ENCODE assay signal across 10 mouse cellular contexts in the genomic region with DNA sequence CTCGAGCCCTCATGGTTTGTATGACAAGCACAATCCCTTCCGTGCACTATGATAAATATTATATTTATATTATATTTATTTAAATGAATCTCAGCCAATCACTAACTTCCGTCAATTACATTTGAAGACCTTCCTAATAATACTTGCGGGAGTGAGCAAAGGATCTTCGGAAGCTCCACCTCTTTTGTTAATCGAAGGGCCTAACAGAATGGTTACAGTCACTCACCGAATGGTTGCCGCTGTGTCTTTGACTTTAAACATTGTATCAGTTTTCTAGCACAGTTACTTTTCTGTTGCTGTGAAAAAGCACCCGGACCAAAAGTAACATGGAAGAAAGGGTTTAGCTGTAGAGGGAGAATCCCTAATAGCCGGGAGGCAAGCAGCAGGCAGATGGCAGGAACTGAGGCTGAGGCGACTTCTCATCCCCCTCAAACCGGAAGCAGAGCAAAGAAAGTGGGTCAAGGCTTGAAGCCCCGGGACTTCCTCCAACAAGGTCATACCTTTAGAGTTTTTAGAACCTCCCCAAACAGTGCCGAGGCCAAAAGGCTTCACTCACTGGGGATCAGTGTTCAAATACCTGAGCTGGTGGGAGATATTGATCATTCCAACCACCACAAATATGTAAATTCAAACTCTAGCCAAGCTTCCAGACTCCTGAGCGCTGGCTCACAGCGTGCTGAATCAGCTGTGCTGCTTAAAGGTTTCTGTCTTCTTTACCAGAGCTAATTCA. TPM values are rescaled to one million over a fixed set of nuclear protein-coding genes. Genes with fewer than 3 reads are reported as not detected.
A peak's percentile ranks its signal among the peaks of the same experiment; 100 is the strongest.
DNase-seq lines count a peak whose midpoint lies in the region; ATAC-seq lines count a peak whose summit lies in the region.
"Had no signal": no experiment of that assay in that cellular context is flagged by ENCODE, and none has a peak within 500 bp of the region (broad histone marks: within the 10 kb centered on the region; RNA-seq: fewer than 3 reads in every experiment).

No protein-coding gene starts in this region.

- H3K27me3 ChIP-seq in heart, embryonic 13.5 days (replicated peaks) = no peaks in the 10 kb centered on the region
- H3K27me3 ChIP-seq in forebrain, embryonic 16.5 days (replicated peaks; ENCODE audit: control insufficient read depth, insufficient read depth, low read length) = no peaks in the 10 kb centered on the region
- no peaks in the 10 kb centered on the region for H3K27me3 ChIP-seq in midbrain, embryonic 12.5 days
- H3K27me3 ChIP-seq: Patski had no signal

- intact Hi-C loops in left cerebral cortex, postnatal 10 days (cut with DNase I) = loop anchor here (2.0 kb wide), 1 partner anchor 15 kb away; no protein-coding TSS in a partner anchor

- no peak for ATAC-seq in heart, embryonic 13.5 days (ENCODE audit: extremely low read depth, insufficient number of reproducible peaks, low FRiP score, low TSS enrichment)
- ATAC-seq in forebrain, embryonic 16.5 days = no peak
- ATAC-seq in midbrain, embryonic 12.5 days (ENCODE audit: low FRiP score, low read depth) = peak; percentile 7; the same call in 1 of the 2 replicates
- ATAC-seq in megakaryocyte progenitor cell, adult 5-6 weeks (replicated peaks; ENCODE audit: poor library complexity) = no peak
- ATAC-seq: Patski had no signal

- H3K9me3 ChIP-seq in heart, embryonic 13.5 days = no peaks in the 10 kb centered on the region
- no peaks in the 10 kb centered on the region for H3K9me3 ChIP-seq in forebrain, embryonic 16.5 days (ENCODE audit: control insufficient read depth, low read length)
- H3K9me3 ChIP-seq in midbrain, embryonic 12.5 days = no peaks in the 10 kb centered on the region

- H3K4me1 ChIP-seq in heart, embryonic 13.5 days = peaks cover 35% of the 10 kb centered on the region
- H3K4me1 ChIP-seq in forebrain, embryonic 16.5 days (replicated peaks; ENCODE audit: control insufficient read depth, insufficient read depth, low read length) = peaks cover 40% of the 10 kb centered on the region
- H3K4me1 ChIP-seq in midbrain, embryonic 12.5 days = peaks cover 50% of the 10 kb centered on the region

- H3K36me3 ChIP-seq in heart, embryonic 13.5 days = no peaks in the 10 kb centered on the region
- no peaks in the 10 kb centered on the region for H3K36me3 ChIP-seq in forebrain, embryonic 16.5 days (ENCODE audit: control insufficient read depth, insufficient read depth)
- no peaks in the 10 kb centered on the region for H3K36me3 ChIP-seq in midbrain, embryonic 12.5 days

- H3K27ac ChIP-seq in heart, embryonic 13.5 days (replicated peaks) = peak overlapping the region; percentile 48
- peak overlapping the region; percentile 99 for H3K27ac ChIP-seq in forebrain, embryonic 16.5 days (ENCODE audit: low read length)
- H3K27ac ChIP-seq in midbrain, embryonic 12.5 days (replicated peaks) = peak overlapping the region; percentile 99

- no peak overlapping the region for H3K4me3 ChIP-seq in heart, embryonic 13.5 days
- H3K4me3 ChIP-seq in forebrain, embryonic 16.5 days (replicated peaks; ENCODE audit: low read length) = peak overlapping the region; percentile 2; the same call in 1 of the 2 replicates
- H3K4me3 ChIP-seq in midbrain, embryonic 12.5 days = peak overlapping the region; percentile 18; the same call in 1 of the 2 replicates

- peak overlapping the region; percentile 50 for H3K4me2 ChIP-seq in heart, embryonic 13.5 days
- H3K4me2 ChIP-seq in forebrain, embryonic 16.5 days (ENCODE audit: low read length) = peak overlapping the region; percentile 42
- peak overlapping the region; percentile 46 for H3K4me2 ChIP-seq in midbrain, embryonic 12.5 days (replicated peaks)

- no peak for DNase-seq in heart, adult 11 months
- DNase-seq in MN1 (ENCODE audit: low spot score) = peak; percentile 74
- DNase-seq in thymus, postnatal 36 days = peak; percentile 59 to 69
- no peak for DNase-seq in left cerebral cortex, postnatal 10 days (ENCODE audit: extremely low spot score in 1 of 2, low spot score in 2 of 2)

- WGBS in heart, embryonic 13.5 days = 28% methylated on average over 16 of the region's 16 CpGs
- 2% methylated on average over 16 of the region's 16 CpGs for whole genome bisulfite sequencing in forebrain, embryonic 16.5 days
- WGBS in midbrain, embryonic 12.5 days = 3% methylated on average over 16 of the region's 16 CpGs

- H3K9ac ChIP-seq in heart, embryonic 13.5 days = peak overlapping the region; percentile 65
- peak overlapping the region; percentile 54 for H3K9ac ChIP-seq in forebrain, embryonic 16.5 days (replicated peaks; ENCODE audit: low read depth, low read length)
- peak overlapping the region; percentile 59 for H3K9ac ChIP-seq in midbrain, embryonic 12.5 days (replicated peaks)

RNA-seq across cellular contexts. Expression of a gene that starts 16.0 kb away (rescaled TPM):
- polyA plus RNA-seq in heart, embryonic 13.5 days (2015; fragmentation: Nextera tagmentation; extraction: Ambion mirVana) = 1,012 and 1,030 TPM in 2 replicates
- polyA plus RNA-seq in forebrain, embryonic 16.5 days (2015; fragmentation: Nextera tagmentation; extraction: Ambion mirVana) = 16,411 and 16,831 TPM in 2 replicates
- 9,394 and 9,642 TPM in 2 replicates for polyA plus RNA-seq in midbrain, embryonic 12.5 days (2016; fragmentation: Nextera tagmentation; extraction: Ambion mirVana)
- total RNA-seq in left cerebral cortex, postnatal 10 days (2021) = 1,000 to 10,000 TPM; 4,375 to 4,691 TPM
- total RNA-seq in megakaryocyte progenitor cell, adult 5-6 weeks (2015) = 30.3 and 33.5 TPM in 2 replicates
- total RNA-seq in megakaryocyte progenitor cell, adult 5-6 weeks (2017) = 15.3 and 22.2 TPM in 2 replicates

RNA-seq across cellular contexts. Expression of a gene that starts 16.2 kb away (rescaled TPM):
- polyA plus RNA-seq in heart, embryonic 13.5 days (2015; fragmentation: Nextera tagmentation; extraction: Ambion mirVana) = not detected in 2 replicates
- polyA plus RNA-seq in forebrain, embryonic 16.5 days (2015; fragmentation: Nextera tagmentation; extraction: Ambion mirVana) = not detected in 2 replicates
- not detected in 2 replicates for polyA plus RNA-seq in midbrain, embryonic 12.5 days (2016; fragmentation: Nextera tagmentation; extraction: Ambion mirVana)
- total RNA-seq in left cerebral cortex, postnatal 10 days (2021) = not detected
- 0.69 and 1.1 TPM in 2 replicates for total RNA-seq in megakaryocyte progenitor cell, adult 5-6 weeks (2015)
- not detected in 2 replicates for total RNA-seq in megakaryocyte progenitor cell, adult 5-6 weeks (2017)
- total RNA-seq: heart, postnatal 10 days had no signal
- polyA plus RNA-seq: Patski had no signal

RNA-seq across cellular contexts. Expression of a gene that starts 35.2 kb away (rescaled TPM):
- polyA plus RNA-seq in heart, embryonic 13.5 days (2015; fragmentation: Nextera tagmentation; extraction: Ambion mirVana) = 1,584 and 1,655 TPM in 2 replicates
- 1,178 and 1,185 TPM in 2 replicates for polyA plus RNA-seq in forebrain, embryonic 16.5 days (2015; fragmentation: Nextera tagmentation; extraction: Ambion mirVana)
- 1,566 and 1,635 TPM in 2 replicates for polyA plus RNA-seq in midbrain, embryonic 12.5 days (2016; fragmentation: Nextera tagmentation; extraction: Ambion mirVana)
- 1,000 to 10,000 TPM in 1 of 2 experiments, 100 to 1,000 TPM in 1; 986 to 1,032 TPM for total RNA-seq in left cerebral cortex, postnatal 10 days (2021)
- 2,787 and 2,962 TPM in 2 replicates for total RNA-seq in megakaryocyte progenitor cell, adult 5-6 weeks (2015)
- 767 and 827 TPM in 2 replicates for total RNA-seq in megakaryocyte progenitor cell, adult 5-6 weeks (2017)

RNA-seq across cellular contexts. Expression of a gene that starts 51.5 kb away (rescaled TPM):
- polyA plus RNA-seq in heart, embryonic 13.5 days (2015; fragmentation: Nextera tagmentation; extraction: Ambion mirVana) = 13.5 and 15.0 TPM in 2 replicates
- 43.0 and 54.9 TPM in 2 replicates for polyA plus RNA-seq in forebrain, embryonic 16.5 days (2015; fragmentation: Nextera tagmentation; extraction: Ambion mirVana)
- polyA plus RNA-seq in midbrain, embryonic 12.5 days (2016; fragmentation: Nextera tagmentation; extraction: Ambion mirVana) = 37.1 and 40.7 TPM in 2 replicates
- 10 to 100 TPM; 15.4 to 21.6 TPM for total RNA-seq in left cerebral cortex, postnatal 10 days (2021)
- total RNA-seq in megakaryocyte progenitor cell, adult 5-6 weeks (2015) = 5.2 and 5.6 TPM in 2 replicates
- total RNA-seq in megakaryocyte progenitor cell, adult 5-6 weeks (2017) = 3.8 and 9.4 TPM in 2 replicates

Comparison
In these comparisons a context has a peak if more than half of its experiments do, and no peak if none do; other contexts are left out.
1. H3K27ac ChIP-seq: peak in every context shown above with its lines; median percentile 99 in forebrain, embryonic 16.5 days; 99 in midbrain, embryonic 12.5 days; 48 in heart, embryonic 13.5 days.
2. DNase-seq: peak in MN1 (single experiment) and thymus, postnatal 36 days (2 of 2); none in heart, adult 11 months (single experiment) and left cerebral cortex, postnatal 10 days (0 of 2).
3. Peak in every context shown above with its lines, with median percentiles within 50 percentile points of each other: H3K4me2 ChIP-seq and H3K9ac ChIP-seq.